Mouse (Mus musculus) hindbrain, embryonic 15.5 days (tissue): ENCODE results near the gene Chsy1. TPM values are rescaled to one million over a fixed set of nuclear protein-coding genes. Genes with fewer than 3 reads are reported as not detected.

Experiments
- ATAC-seq: fragments of 200-750 bp; cut with Nextera tagmentation; 2 replicates; pipeline ENCODE4 v1.8.0; 2017; ENCODE audit warnings: low read depth, moderate number of reproducible peaks, moderate TSS enrichment; ENCODE audit not compliant: low FRiP score
- H3K27ac ChIP-seq: fragments of 300-500 bp; sonication (generic); replicated peaks from 2 replicates; pipeline ENCODE4 v1.5.1; 2015; ENCODE audit warnings: mild to moderate bottlenecking, inconsistent platforms
- H3K27me3 ChIP-seq: fragments of 300-500 bp; sonication (generic); 2 replicates; pipeline ENCODE4 v1.6.1; 2015; ENCODE audit warnings: control low read depth, inconsistent platforms
- H3K36me3 ChIP-seq: fragments of 300-500 bp; sonication (generic); 2 replicates; pipeline ENCODE4 v1.6.1; 2015; ENCODE audit warnings: control low read depth, inconsistent platforms
- H3K4me1 ChIP-seq: fragments of 300-500 bp; sonication (generic); replicated peaks from 2 replicates; pipeline ENCODE4 v1.6.1; 2015; ENCODE audit warnings: control low read depth, inconsistent platforms
- H3K4me2 ChIP-seq: fragments of 300-500 bp; sonication (generic); 2 replicates; pipeline ENCODE4 v1.6.1; 2015; ENCODE audit warnings: moderate library complexity, mild to moderate bottlenecking, inconsistent platforms
- H3K4me3 ChIP-seq: fragments of 300-500 bp; sonication (generic); 2 replicates; pipeline ENCODE4 v1.5.1; 2015; ENCODE audit warnings: mild to moderate bottlenecking, inconsistent platforms
- H3K9ac ChIP-seq: fragments of 300-500 bp; sonication (generic); 2 replicates; pipeline ENCODE4 v1.6.1; 2015; ENCODE audit warnings: inconsistent platforms
- H3K9me3 ChIP-seq: fragments of 300-500 bp; sonication (generic); 2 replicates; pipeline ENCODE4 v1.6.1; 2016; ENCODE audit warnings: control low read depth, inconsistent platforms
- WGBS: fragments of 180-500 bp; shearing (Covaris S2); methylation state at CpG from one replicate; pipeline ENCODE4 v1.1.7; 2015; 5-methylcytosine and 5-hydroxymethylcytosine counted together
- polyA plus RNA-seq: library from polyadenylated mRNA; unstranded; fragments of >200 nt; fragmentation: Nextera tagmentation; extraction: Ambion mirVana; gene quantifications from 2 replicates; pipeline ENCODE4 v1.2.1, GENCODE M21; 2015

Chsy1 gene
- polyA plus RNA-seq, 1 experiment from 2014 or later: 9.2 TPM

- peaks cover 26% of the 10 kb centered on the region for H3K4me1 ChIP-seq
- no peak overlapping the region for H3K4me2 ChIP-seq
- 45% methylated on average over 3 of the region's 3 CpGs for WGBS
- no peak overlapping the region for H3K4me3 ChIP-seq
- H3K9me3 ChIP-seq: no peaks in the 10 kb centered on the region
- peaks cover 20% of the 10 kb centered on the region; the same call in 1 of the 2 replicates for H3K36me3 ChIP-seq
- ATAC-seq: no peak
- H3K27ac ChIP-seq: no peak overlapping the region
- no peak overlapping the region for H3K9ac ChIP-seq
- no peaks in the 10 kb centered on the region for H3K27me3 ChIP-seq
These were observed 19.5 kb downstream of the Chsy1 start for GRCm38 (mm10) chr7:66128857-66129256.

GRCm38 (mm10) chr7:66130296-66130695 lies 21.0 kb downstream of the Chsy1 start:
- no peak overlapping the region for H3K27ac ChIP-seq
- H3K27me3 ChIP-seq: no peaks in the 10 kb centered on the region
- H3K9me3 ChIP-seq: no peaks in the 10 kb centered on the region
- H3K4me1 ChIP-seq: peaks cover 31% of the 10 kb centered on the region
- H3K36me3 ChIP-seq: peaks cover 18% of the 10 kb centered on the region; the same call in 1 of the 2 replicates
- H3K9ac ChIP-seq: no peak overlapping the region
- H3K4me2 ChIP-seq: no peak overlapping the region
- no peak overlapping the region for H3K4me3 ChIP-seq
- 90% methylated on average over 2 of the region's 2 CpGs for WGBS
- no peak for ATAC-seq

- WGBS: 90% methylated on average over 4 of the region's 4 CpGs
- Histone ChIP-seq H3K27ac (no peak overlapping the region), H3K4me3 (no peak overlapping the region), H3K36me3 (0 out of 2 replicates have a peak, but pooled peaks cover 4% of the 10 kb centered on the region), H3K4me2 (no peak overlapping the region), H3K9ac (no peak overlapping the region), H3K4me1 (peaks cover 38% of the 10 kb centered on the region), H3K9me3 (no peaks in the 10 kb centered on the region), H3K27me3 (no peaks in the 10 kb centered on the region)
- ATAC-seq: no peak
These were observed 22.6 kb downstream of the Chsy1 start for GRCm38 (mm10) chr7:66131776-66132421.

GRCm38 (mm10) chr7:66134154-66134553 lies 24.8 kb downstream of the Chsy1 start:
- Histone ChIP-seq H3K36me3 (0 out of 2 replicates have a peak, but pooled peaks cover 4% of the 10 kb centered on the region), H3K27me3 (no peaks in the 10 kb centered on the region), H3K9me3 (no peaks in the 10 kb centered on the region), H3K27ac (no peak overlapping the region), H3K4me1 (peaks cover 34% of the 10 kb centered on the region), H3K4me2 (no peak overlapping the region), H3K9ac (no peak overlapping the region), H3K4me3 (no peak overlapping the region)
- no peak for ATAC-seq
- WGBS: 95% methylated on average over 3 of the region's 3 CpGs

GRCm38 (mm10) chr7:66135644-66136043 lies 26.3 kb downstream of the Chsy1 start:
- Histone ChIP-seq H3K9ac (no peak overlapping the region), H3K4me2 (no peak overlapping the region), H3K4me3 (no peak overlapping the region), H3K27me3 (no peaks in the 10 kb centered on the region), H3K9me3 (no peaks in the 10 kb centered on the region), H3K27ac (0 out of 2 replicates have a peak overlapping the region, but pooled peaks have one; percentile 18), H3K4me1 (peaks cover 42% of the 10 kb centered on the region), H3K36me3 (no peaks in the 10 kb centered on the region)
- 93% methylated on average over 3 of the region's 3 CpGs for WGBS
- no peak for ATAC-seq

GRCm38 (mm10) chr7:66136187-66136586 lies 26.9 kb downstream of the Chsy1 start:
- no peaks in the 10 kb centered on the region for H3K27me3 ChIP-seq
- H3K4me1 ChIP-seq: peaks cover 48% of the 10 kb centered on the region
- no peak overlapping the region for H3K9ac ChIP-seq
- H3K4me3 ChIP-seq: no peak overlapping the region
- no peak for ATAC-seq
- H3K4me2 ChIP-seq: no peak overlapping the region
- 0 out of 2 replicates have a peak overlapping the region, but pooled peaks have one; percentile 18 for H3K27ac ChIP-seq
- no peaks in the 10 kb centered on the region for H3K9me3 ChIP-seq
- no peaks in the 10 kb centered on the region for H3K36me3 ChIP-seq

- no peak for ATAC-seq
- Histone ChIP-seq H3K27me3 (no peaks in the 10 kb centered on the region), H3K9me3 (no peaks in the 10 kb centered on the region), H3K4me2 (no peak overlapping the region), H3K36me3 (no peaks in the 10 kb centered on the region), H3K9ac (no peak overlapping the region), H3K4me3 (no peak overlapping the region), H3K27ac (no peak overlapping the region), H3K4me1 (peaks cover 59% of the 10 kb centered on the region)
- 82% methylated on average over 4 of the region's 4 CpGs for WGBS
These were observed 28.0 kb downstream of the Chsy1 start for GRCm38 (mm10) chr7:66137309-66137708.

GRCm38 (mm10) chr7:66138301-66138700 lies 29.0 kb downstream of the Chsy1 start:
- no peak for ATAC-seq
- H3K4me3 ChIP-seq: no peak overlapping the region
- 37% methylated on average over 4 of the region's 4 CpGs for WGBS
- H3K27me3 ChIP-seq: no peaks in the 10 kb centered on the region
- peaks cover 65% of the 10 kb centered on the region for H3K4me1 ChIP-seq
- no peak overlapping the region for H3K4me2 ChIP-seq
- H3K9ac ChIP-seq: no peak overlapping the region
- no peaks in the 10 kb centered on the region for H3K9me3 ChIP-seq
- H3K36me3 ChIP-seq: no peaks in the 10 kb centered on the region
- no peak overlapping the region for H3K27ac ChIP-seq

GRCm38 (mm10) chr7:66138878-66139277 lies 29.6 kb downstream of the Chsy1 start:
- no peaks in the 10 kb centered on the region for H3K9me3 ChIP-seq
- H3K27me3 ChIP-seq: no peaks in the 10 kb centered on the region
- no peak overlapping the region for H3K9ac ChIP-seq
- H3K27ac ChIP-seq: no peak overlapping the region
- H3K4me3 ChIP-seq: no peak overlapping the region
- H3K4me1 ChIP-seq: peaks cover 70% of the 10 kb centered on the region
- no peak overlapping the region for H3K4me2 ChIP-seq
- 90% methylated on average over 5 of the region's 5 CpGs for WGBS
- ATAC-seq: no peak
- H3K36me3 ChIP-seq: no peaks in the 10 kb centered on the region

- Histone ChIP-seq H3K27me3 (no peaks in the 10 kb centered on the region), H3K9ac (no peak overlapping the region), H3K36me3 (no peaks in the 10 kb centered on the region), H3K4me2 (no peak overlapping the region), H3K9me3 (no peaks in the 10 kb centered on the region), H3K4me3 (no peak overlapping the region), H3K4me1 (peaks cover 65% of the 10 kb centered on the region), H3K27ac (no peak overlapping the region)
- WGBS: 65% methylated on average over 3 of the region's 3 CpGs
- no peak for ATAC-seq
These were observed 30.8 kb downstream of the Chsy1 start for GRCm38 (mm10) chr7:66140095-66140494.

GRCm38 (mm10) chr7:66140923-66141570 lies 31.7 kb downstream of the Chsy1 start:
- Histone ChIP-seq H3K9ac (no peak overlapping the region), H3K9me3 (no peaks in the 10 kb centered on the region), H3K36me3 (no peaks in the 10 kb centered on the region), H3K27ac (no peak overlapping the region), H3K27me3 (no peaks in the 10 kb centered on the region), H3K4me3 (no peak overlapping the region), H3K4me2 (no peak overlapping the region), H3K4me1 (peaks cover 61% of the 10 kb centered on the region)
- no peak for ATAC-seq
- 26% methylated on average over 4 of the region's 4 CpGs for WGBS

GRCm38 (mm10) chr7:66142514-66142913 lies 33.2 kb downstream of the Chsy1 start:
- WGBS: 70% methylated on average over 7 of the region's 7 CpGs
- ATAC-seq: peak; percentile 37; the same call in 1 of the 2 replicates
- Histone ChIP-seq H3K4me3 (no peak overlapping the region), H3K27ac (no peak overlapping the region), H3K4me2 (no peak overlapping the region), H3K27me3 (no peaks in the 10 kb centered on the region), H3K4me1 (peaks cover 49% of the 10 kb centered on the region), H3K9me3 (no peaks in the 10 kb centered on the region), H3K9ac (no peak overlapping the region), H3K36me3 (no peaks in the 10 kb centered on the region)
